Mouse (Mus musculus) myocyte (in vitro differentiated cells): ENCODE measurements at regions not wholly inside any gene's neighbourhood (a gene's known extent, or its start where the extent isn't known, plus 50 kb on each side); places are given as distances from the start of the nearest gene placed in this dataset.

Experiments used
- H3K27me3 ChIP-seq: one replicate; pipeline ENCODE4 v1.6.1; 2011; ENCODE audit not compliant: control insufficient read depth, insufficient read depth, insufficient read length
- H3K36me3 ChIP-seq: one replicate; pipeline ENCODE4 v1.6.1; 2011; ENCODE audit not compliant: control insufficient read depth, insufficient read depth
- H3K4me2 ChIP-seq: one replicate; pipeline ENCODE4 v1.6.1; 2011; ENCODE audit warnings: low read depth, control low read depth
- H3K4me3 ChIP-seq: one replicate; pipeline ENCODE4 v1.5.1; 2011; ENCODE audit warnings: mild to moderate bottlenecking, control low read depth, moderate library complexity
- H3K79me2 ChIP-seq: one replicate; pipeline ENCODE4 v1.6.1; 2011; ENCODE audit not compliant: control insufficient read depth, insufficient read depth
- H3ac ChIP-seq: one replicate; pipeline ENCODE4 v1.6.1; 2011; ENCODE audit not compliant: control insufficient read depth, insufficient read length
- CEBPB ChIP-seq: IDR thresholded peaks from 2 replicates; pipeline ENCODE4 v1.6.1; 2011; ENCODE audit warnings: mild to moderate bottlenecking, moderate library complexity; ENCODE audit not compliant: poor library complexity, insufficient read depth, severe bottlenecking
- E2F4 ChIP-seq: IDR thresholded peaks from one replicate; pipeline ENCODE4 v1.6.1; 2011; ENCODE audit warnings: mild to moderate bottlenecking, control low read depth, moderate library complexity; ENCODE audit not compliant: insufficient read depth
- MAX ChIP-seq: IDR thresholded peaks from one replicate; pipeline ENCODE4 v1.6.1; 2011; ENCODE audit warnings: low read depth, mild to moderate bottlenecking, control low read depth
- MYOD1 ChIP-seq, 3 experiments: IDR thresholded peaks; one replicate each; pipeline ENCODE4 v1.6.1; 2011; ENCODE audit warnings: control low read depth in 2 of 3, low read depth in 2 of 3, mild to moderate bottlenecking in 2 of 3, moderate library complexity in 1 of 3; ENCODE audit not compliant: insufficient read length in 2 of 3, control insufficient read depth in 1 of 3
- MYOG ChIP-seq, 3 experiments: IDR thresholded peaks; one replicate each; pipeline ENCODE4 v1.6.1; 2011; ENCODE audit warnings: control low read depth in 2 of 3, low read depth in 2 of 3, mild to moderate bottlenecking in 2 of 3; ENCODE audit not compliant: insufficient read length in 2 of 3, control insufficient read depth in 1 of 3, insufficient read depth in 1 of 3
- POLR2A ChIP-seq: IDR thresholded peaks from one replicate; pipeline ENCODE4 v1.6.1; 2011; ENCODE audit warnings: low read depth, mild to moderate bottlenecking, control low read depth, moderate library complexity; ENCODE audit not compliant: insufficient read length
- POLR2AphosphoS2 ChIP-seq: IDR thresholded peaks from one replicate; pipeline ENCODE4 v1.6.1; 2011; ENCODE audit warnings: low read depth, control low read depth; ENCODE audit not compliant: insufficient read length
- REST ChIP-seq: IDR thresholded peaks from one replicate; pipeline ENCODE4 v1.6.1; 2011; ENCODE audit warnings: mild to moderate bottlenecking, control low read depth, moderate library complexity; ENCODE audit not compliant: insufficient read depth, insufficient read length
- SRF ChIP-seq: IDR thresholded peaks from one replicate; pipeline ENCODE4 v1.6.1; 2011; ENCODE audit warnings: low read depth; ENCODE audit not compliant: control insufficient read depth, insufficient read length
- TCF12 ChIP-seq: IDR thresholded peaks from one replicate; pipeline ENCODE4 v1.6.1; 2011; ENCODE audit warnings: mild to moderate bottlenecking, control low read depth; ENCODE audit not compliant: poor library complexity, insufficient read depth, severe bottlenecking
- TCF3 ChIP-seq: IDR thresholded peaks from one replicate; pipeline ENCODE4 v1.6.1; 2011; ENCODE audit warnings: low read depth, control low read depth; ENCODE audit not compliant: insufficient read length
- USF1 ChIP-seq: IDR thresholded peaks from one replicate; pipeline ENCODE4 v1.6.1; 2011; ENCODE audit warnings: low read depth, mild to moderate bottlenecking, control low read depth, moderate library complexity

DNA sequence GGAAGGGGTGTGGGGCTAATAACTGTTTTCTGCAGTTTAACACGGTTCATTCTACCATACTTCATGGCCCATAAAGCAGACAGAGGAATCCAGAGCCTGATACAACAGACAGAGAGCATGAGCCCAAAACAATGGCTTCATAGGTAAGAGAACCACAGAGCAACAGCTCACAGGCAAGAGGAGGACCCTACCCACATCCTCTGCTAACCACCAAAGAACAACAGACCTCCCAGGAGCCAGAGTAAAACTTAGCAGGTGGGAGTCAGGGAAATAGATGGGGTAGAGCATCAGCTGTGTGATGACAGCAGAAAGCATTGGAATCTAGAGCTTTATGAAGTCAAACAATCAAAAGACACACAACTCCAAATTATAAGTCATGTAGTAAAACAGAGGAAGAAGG, 231.8 kb downstream of the 1700129C05Rik start:
- Histone ChIP-seq H3K36me3 (no peaks in the 10 kb centered on the region), H3K4me3 (no peak overlapping the region), H3K27me3 (no peaks in the 10 kb centered on the region), H3ac (no peak overlapping the region), H3K79me2 (no peaks in the 10 kb centered on the region), H3K4me2 (no peak overlapping the region)
- TF ChIP-seq MYOG (IDR thresholded peaks at IDR 0.05; ENCODE audit: control insufficient read depth in 1 of 3, insufficient read depth in 1 of 3, insufficient read length in 2 of 3, low read depth in 2 of 3) = no peak
- TF ChIP-seq SRF = no peak

DNA sequence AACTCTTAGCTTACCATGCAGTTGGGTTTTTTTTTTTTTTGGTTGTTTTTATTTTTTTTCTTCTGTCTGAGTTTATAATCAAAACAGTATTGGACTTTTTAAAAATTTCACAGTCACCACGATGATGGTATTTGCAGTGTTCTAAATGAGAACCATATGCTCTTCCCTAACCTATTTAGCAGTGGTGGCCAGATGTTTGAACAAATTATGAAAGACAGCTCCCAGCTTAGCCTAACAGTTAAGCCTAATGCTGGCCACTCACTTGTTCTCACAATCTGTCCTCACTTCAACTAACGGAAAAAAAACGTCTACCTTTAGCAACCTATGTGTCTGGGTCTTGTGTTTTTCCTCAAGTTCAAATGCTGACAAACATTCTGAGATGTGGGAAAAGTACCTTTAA, 234.8 kb downstream of the 1700129C05Rik start:
- Histone ChIP-seq H3ac (no peak overlapping the region), H3K4me3 (no peak overlapping the region), H3K36me3 (no peaks in the 10 kb centered on the region), H3K79me2 (no peaks in the 10 kb centered on the region), H3K4me2 (no peak overlapping the region), H3K27me3 (no peaks in the 10 kb centered on the region)
- TF ChIP-seq USF1 = no peak
- TF ChIP-seq MAX = no peak
- no peak for TF ChIP-seq TCF3
- TF ChIP-seq REST = no peak
- no peak for TF ChIP-seq MYOG (IDR thresholded peaks at IDR 0.05; ENCODE audit: control insufficient read depth in 1 of 3, insufficient read depth in 1 of 3, insufficient read length in 2 of 3, low read depth in 2 of 3)
- TF ChIP-seq E2F4 = no peak
- TF ChIP-seq POLR2A = no peak
- no peak for TF ChIP-seq TCF12

DNA sequence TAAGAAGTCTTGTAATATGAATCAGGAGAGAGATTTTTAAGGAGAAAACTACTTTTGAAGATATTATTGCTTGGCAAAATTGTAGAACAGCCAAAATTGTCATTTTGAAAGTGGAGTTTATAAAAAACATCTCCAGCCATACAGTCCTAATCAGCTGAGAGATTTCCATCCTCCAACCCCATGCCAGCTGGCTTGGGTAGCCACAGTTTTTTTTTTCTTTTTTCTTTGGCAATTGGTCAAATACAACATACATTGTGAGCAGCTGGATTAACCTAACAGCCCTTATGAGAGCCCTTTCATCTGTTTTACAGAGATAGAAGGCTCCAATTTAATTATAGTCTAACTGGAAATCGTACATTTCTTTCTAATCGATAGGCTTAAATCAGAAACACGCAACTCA, 235.3 kb downstream of the 1700129C05Rik start:
- no peaks in the 10 kb centered on the region for H3K36me3 ChIP-seq
- H3K4me2 ChIP-seq = no peak overlapping the region
- no peak for TF ChIP-seq MAX
- TF ChIP-seq MYOG (IDR thresholded peaks at IDR 0.05; ENCODE audit: control insufficient read depth in 1 of 3, insufficient read depth in 1 of 3, insufficient read length in 2 of 3, low read depth in 2 of 3) = no peak
- no peak for TF ChIP-seq TCF3
- no peak for TF ChIP-seq USF1
- TF ChIP-seq POLR2A = no peak
- TF ChIP-seq POLR2AphosphoS2 = no peak
- TF ChIP-seq SRF = no peak
- TF ChIP-seq REST = no peak
- no peak for TF ChIP-seq MYOD1 (IDR thresholded peaks at IDR 0.05; ENCODE audit: control insufficient read depth in 1 of 3, insufficient read length in 2 of 3, low read depth in 2 of 3)
- no peak for TF ChIP-seq E2F4
- no peak for TF ChIP-seq CEBPB
- TF ChIP-seq TCF12 = no peak
- H3ac ChIP-seq = no peak overlapping the region
- H3K27me3 ChIP-seq = no peaks in the 10 kb centered on the region
- H3K4me3 ChIP-seq = no peak overlapping the region
- no peaks in the 10 kb centered on the region for H3K79me2 ChIP-seq

DNA sequence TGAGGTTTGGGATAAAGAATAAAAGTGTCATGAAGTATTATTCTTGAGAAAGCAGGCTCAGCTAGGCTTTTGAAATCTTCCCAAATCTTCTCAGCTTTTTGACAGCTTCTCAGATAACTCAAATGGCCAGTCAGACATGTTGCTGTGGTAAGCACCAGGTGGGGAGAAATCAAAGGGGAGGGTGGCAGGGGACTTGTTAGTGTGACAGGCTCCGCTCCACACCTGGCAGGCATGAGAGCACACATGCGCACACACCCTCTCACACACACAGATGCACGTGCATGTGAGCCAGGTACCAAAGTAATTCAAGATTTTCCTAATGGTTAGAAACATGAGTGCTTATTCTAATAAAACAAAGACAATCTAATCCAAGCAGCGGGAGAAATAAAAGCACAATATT, 236.1 kb downstream of the 1700129C05Rik start:
- Histone ChIP-seq H3ac (no peak overlapping the region), H3K4me2 (no peak overlapping the region), H3K79me2 (no peaks in the 10 kb centered on the region), H3K27me3 (no peaks in the 10 kb centered on the region), H3K4me3 (no peak overlapping the region), H3K36me3 (no peaks in the 10 kb centered on the region)
- no peak for TF ChIP-seq TCF12
- TF ChIP-seq MYOD1 (IDR thresholded peaks at IDR 0.05; ENCODE audit: control insufficient read depth in 1 of 3, insufficient read length in 2 of 3, low read depth in 2 of 3) = peak in 1 of 3 experiments; percentile 31

DNA sequence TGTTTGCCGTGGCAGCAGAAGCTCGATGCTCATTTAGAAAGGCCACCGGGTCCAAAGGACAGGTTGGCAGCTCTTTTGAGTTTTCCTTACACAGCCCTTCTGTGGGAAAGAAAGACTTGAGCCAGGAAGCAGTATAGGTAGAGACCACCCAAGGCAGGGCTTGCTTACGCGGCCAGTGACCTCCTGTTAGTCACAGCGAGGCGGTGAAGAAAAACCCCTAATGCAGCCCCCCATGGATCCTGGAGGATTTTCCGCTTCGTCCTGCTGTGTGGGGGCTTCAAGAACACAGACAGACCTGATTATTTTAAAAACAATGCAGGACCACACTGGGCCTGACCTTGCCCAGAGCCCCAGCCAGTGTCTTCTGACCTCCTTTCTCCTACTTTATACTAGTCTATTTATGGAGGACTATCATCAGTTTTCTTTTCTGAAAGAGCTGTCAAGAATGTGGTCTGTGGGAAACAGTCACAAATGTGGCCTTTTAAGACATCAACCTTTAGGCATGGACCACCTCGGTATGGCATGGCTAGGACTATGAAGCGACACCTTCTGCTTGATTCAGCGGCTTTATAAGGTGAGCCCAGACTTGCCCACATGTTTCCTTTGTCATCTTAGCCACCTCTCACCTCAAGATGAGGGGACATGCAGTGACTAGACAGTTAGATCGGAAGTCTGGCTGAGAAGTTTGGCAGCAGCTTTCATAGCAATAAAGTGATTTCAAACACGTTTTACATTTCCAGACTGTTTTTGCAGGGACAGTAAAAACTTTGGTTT, 274.3 kb downstream of the 1700129C05Rik start:
- Histone ChIP-seq H3K27me3 (no peaks in the 10 kb centered on the region), H3K36me3 (no peaks in the 10 kb centered on the region), H3ac (no peak overlapping the region), H3K4me3 (no peak overlapping the region), H3K79me2 (no peaks in the 10 kb centered on the region), H3K4me2 (no peak overlapping the region)
- TF ChIP-seq MAX (no peak), TCF3 (no peak), POLR2AphosphoS2 (no peak), SRF (no peak), CEBPB (no peak), MYOG (IDR thresholded peaks at IDR 0.05; ENCODE audit: control insufficient read depth in 1 of 3, insufficient read depth in 1 of 3, insufficient read length in 2 of 3, low read depth in 2 of 3) (no peak), E2F4 (no peak), REST (no peak)
